Mouse (Mus musculus): Measurements from ENCODE around the gene Paxbp1. TPM values are rescaled to one million over a fixed set of nuclear protein-coding genes. Genes with fewer than 3 reads are reported as not detected.

Paxbp1 gene
- polyA plus RNA-seq, 1 experiment: 72.0 TPM

DNA sequence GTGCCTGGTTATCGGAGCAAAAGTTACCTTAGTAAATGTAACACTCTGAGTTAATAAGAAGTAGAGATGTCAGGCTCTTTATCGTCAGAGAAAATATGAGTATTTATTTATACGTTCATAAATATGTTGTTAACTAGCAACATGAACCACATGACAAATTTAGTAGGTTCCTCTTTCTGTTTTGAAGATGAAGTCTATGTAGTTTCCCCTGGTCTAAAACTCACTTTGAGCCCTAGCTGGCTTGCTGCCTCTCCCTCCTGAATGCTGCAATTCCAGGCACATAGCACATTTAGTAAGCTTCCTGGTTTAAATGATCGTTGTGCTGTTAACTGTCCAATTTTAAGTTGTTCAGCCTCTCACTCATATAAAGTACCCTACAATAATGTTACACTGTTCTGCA, 13.6 kb downstream of the Paxbp1 start:
- H3K4me3 ChIP-seq (replicated peaks; ENCODE audit: control insufficient read depth, low read depth, low read length): no peak overlapping the region
- no peak overlapping the region for H3K27ac ChIP-seq (ENCODE audit: control insufficient read depth, insufficient read depth, low read depth, low read length, poor library complexity)
- H3K4me1 ChIP-seq (ENCODE audit: control insufficient read depth, insufficient read depth, low read length): no peaks in the 10 kb centered on the region
- 53% methylated on average over 4 of the region's 4 CpGs for WGBS
- TF ChIP-seq POLR2A (IDR thresholded peaks at IDR 0.05; ENCODE audit: borderline replicate concordance, control insufficient read depth, low read depth, low read length): no peak
- no peak for TF ChIP-seq CTCF (IDR thresholded peaks at IDR 0.05; ENCODE audit: control insufficient read depth, insufficient read depth, low read length)

- TF ChIP-seq CTCF (IDR thresholded peaks at IDR 0.05; ENCODE audit: control insufficient read depth, insufficient read depth, low read length) (no peak), POLR2A (IDR thresholded peaks at IDR 0.05; ENCODE audit: borderline replicate concordance, control insufficient read depth, low read depth, low read length) (no peak)
- H3K27ac ChIP-seq (ENCODE audit: control insufficient read depth, insufficient read depth, low read depth, low read length, poor library complexity): no peak overlapping the region
- WGBS: 98% methylated on average over 2 of the region's 2 CpGs
- no peak overlapping the region for H3K4me3 ChIP-seq (replicated peaks; ENCODE audit: control insufficient read depth, low read depth, low read length)
- no peaks in the 10 kb centered on the region for H3K4me1 ChIP-seq (ENCODE audit: control insufficient read depth, insufficient read depth, low read length)
Observed at GRCm38 (mm10) chr16:91029901-91030300, 14.4 kb downstream of the Paxbp1 start.

DNA sequence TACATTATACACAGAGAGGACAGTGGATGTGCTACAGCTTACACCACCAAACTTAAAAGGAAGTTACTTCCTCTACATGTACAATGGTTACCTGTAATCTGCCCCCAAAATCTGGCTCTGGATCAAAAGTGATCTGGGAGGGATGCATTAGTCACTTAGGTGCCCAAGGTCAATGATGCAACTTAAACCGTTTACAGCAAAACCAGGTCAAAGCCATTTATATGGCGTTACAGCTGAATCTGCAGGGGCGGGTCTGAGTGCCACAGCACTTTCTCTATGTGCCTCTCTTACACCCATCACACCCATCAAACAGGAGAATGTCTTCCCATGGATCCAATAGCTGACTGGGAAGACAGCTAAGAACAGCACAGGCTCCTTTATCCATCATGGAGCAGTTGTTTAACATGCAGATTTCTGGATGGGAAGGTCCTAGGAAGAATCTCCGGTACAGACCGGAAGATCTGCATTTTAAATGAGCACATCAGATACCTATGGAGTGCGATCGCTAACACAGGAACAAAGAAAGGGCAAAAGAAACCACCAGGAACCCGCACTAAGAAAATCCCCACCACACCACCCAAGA, 15.1 kb downstream of the Paxbp1 start:
- Histone ChIP-seq H3K4me3 (replicated peaks; ENCODE audit: control insufficient read depth, low read depth, low read length) (no peak overlapping the region), H3K27ac (ENCODE audit: control insufficient read depth, insufficient read depth, low read depth, low read length, poor library complexity) (no peak overlapping the region), H3K4me1 (ENCODE audit: control insufficient read depth, insufficient read depth, low read length) (no peaks in the 10 kb centered on the region)
- no peak for TF ChIP-seq CTCF (IDR thresholded peaks at IDR 0.05; ENCODE audit: control insufficient read depth, insufficient read depth, low read length)
- TF ChIP-seq POLR2A (IDR thresholded peaks at IDR 0.05; ENCODE audit: borderline replicate concordance, control insufficient read depth, low read depth, low read length): no peak
- 93% methylated on average over 8 of the region's 8 CpGs for WGBS

GRCm38 (mm10) chr16:91026290-91026689, 18.1 kb downstream of the Paxbp1 start:
- TF ChIP-seq CTCF (IDR thresholded peaks at IDR 0.05; ENCODE audit: control insufficient read depth, insufficient read depth, low read length) (no peak), POLR2A (IDR thresholded peaks at IDR 0.05; ENCODE audit: borderline replicate concordance, control insufficient read depth, low read depth, low read length) (no peak)
- H3K4me3 ChIP-seq (replicated peaks; ENCODE audit: control insufficient read depth, low read depth, low read length): no peak overlapping the region
- no peak overlapping the region for H3K27ac ChIP-seq (ENCODE audit: control insufficient read depth, insufficient read depth, low read depth, low read length, poor library complexity)
- 90% methylated on average over 4 of the region's 4 CpGs for WGBS
- H3K4me1 ChIP-seq (ENCODE audit: control insufficient read depth, insufficient read depth, low read length): no peaks in the 10 kb centered on the region

DNA sequence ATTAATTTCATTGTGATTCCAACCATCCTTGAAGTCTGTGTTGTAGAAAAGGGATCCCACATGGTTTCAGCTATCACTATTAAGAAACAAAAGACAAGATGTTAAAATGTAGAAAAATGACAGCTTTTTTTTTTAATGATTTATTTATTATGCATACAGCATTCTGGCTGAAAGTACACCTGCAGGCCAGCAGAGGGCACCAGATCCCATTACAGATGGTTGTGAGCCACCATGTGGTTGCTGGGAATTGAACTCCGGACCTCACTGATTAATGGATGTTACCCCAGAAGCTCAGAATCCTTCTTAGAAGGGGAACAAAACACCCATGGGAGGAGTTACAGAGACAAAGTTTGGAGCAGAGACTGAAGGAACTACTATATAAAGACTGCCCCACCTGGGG, 21.0 kb downstream of the Paxbp1 start:
- 90% methylated on average over 1 of the region's 1 CpGs for WGBS
- TF ChIP-seq CTCF (IDR thresholded peaks at IDR 0.05; ENCODE audit: control insufficient read depth, insufficient read depth, low read length) (peak; percentile 49), POLR2A (IDR thresholded peaks at IDR 0.05; ENCODE audit: borderline replicate concordance, control insufficient read depth, low read depth, low read length) (no peak)
- Histone ChIP-seq H3K4me3 (replicated peaks; ENCODE audit: control insufficient read depth, low read depth, low read length) (no peak overlapping the region), H3K4me1 (ENCODE audit: control insufficient read depth, insufficient read depth, low read length) (no peaks in the 10 kb centered on the region), H3K27ac (ENCODE audit: control insufficient read depth, insufficient read depth, low read depth, low read length, poor library complexity) (no peak overlapping the region)

GRCm38 (mm10) chr16:91020842-91021483, 23.4 kb downstream of the Paxbp1 start:
- WGBS: 78% methylated on average over 10 of the region's 10 CpGs
- peak overlapping the region; percentile 64 for H3K27ac ChIP-seq (ENCODE audit: control insufficient read depth, insufficient read depth, low read depth, low read length, poor library complexity)
- TF ChIP-seq CTCF (IDR thresholded peaks at IDR 0.05; ENCODE audit: control insufficient read depth, insufficient read depth, low read length): no peak
- TF ChIP-seq POLR2A (IDR thresholded peaks at IDR 0.05; ENCODE audit: borderline replicate concordance, control insufficient read depth, low read depth, low read length): no peak
- no peaks in the 10 kb centered on the region for H3K4me1 ChIP-seq (ENCODE audit: control insufficient read depth, insufficient read depth, low read length)
- no peak overlapping the region for H3K4me3 ChIP-seq (replicated peaks; ENCODE audit: control insufficient read depth, low read depth, low read length)

- Histone ChIP-seq H3K4me3 (replicated peaks; ENCODE audit: control insufficient read depth, low read depth, low read length) (no peak overlapping the region), H3K27ac (ENCODE audit: control insufficient read depth, insufficient read depth, low read depth, low read length, poor library complexity) (no peak overlapping the region), H3K4me1 (ENCODE audit: control insufficient read depth, insufficient read depth, low read length) (no peaks in the 10 kb centered on the region)
- WGBS: 93% methylated on average over 4 of the region's 4 CpGs
- TF ChIP-seq CTCF (IDR thresholded peaks at IDR 0.05; ENCODE audit: control insufficient read depth, insufficient read depth, low read length): no peak
- TF ChIP-seq POLR2A (IDR thresholded peaks at IDR 0.05; ENCODE audit: borderline replicate concordance, control insufficient read depth, low read depth, low read length): no peak
Observed at GRCm38 (mm10) chr16:91019476-91019875, 24.9 kb downstream of the Paxbp1 start.

DNA sequence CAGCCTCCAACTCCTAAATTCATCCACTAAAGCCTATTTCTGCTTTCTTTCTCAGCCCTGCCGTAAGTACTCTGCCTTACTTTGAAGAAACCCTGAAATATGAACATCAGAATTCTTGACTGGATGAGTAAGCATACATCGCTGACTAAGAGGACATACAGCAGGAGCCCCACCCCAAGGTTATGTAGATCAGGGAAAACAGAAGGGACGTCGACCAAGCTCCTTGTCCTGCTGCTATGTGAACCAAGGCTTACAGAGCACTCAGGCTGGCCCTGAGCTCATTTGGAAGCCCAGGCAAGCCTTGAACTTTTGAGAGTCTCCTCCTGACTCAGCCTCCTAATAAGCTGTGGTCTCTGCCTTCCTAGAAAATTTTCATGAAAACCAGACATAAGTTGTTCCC, 28.6 kb downstream of the Paxbp1 start:
- H3K27ac ChIP-seq (ENCODE audit: control insufficient read depth, insufficient read depth, low read depth, low read length, poor library complexity): no peak overlapping the region
- 89% methylated on average over 4 of the region's 4 CpGs for WGBS
- 0 out of 2 replicates have a peak, but pooled peaks cover 1% of the 10 kb centered on the region for H3K4me1 ChIP-seq (ENCODE audit: control insufficient read depth, insufficient read depth, low read length)
- no peak for TF ChIP-seq CTCF (IDR thresholded peaks at IDR 0.05; ENCODE audit: control insufficient read depth, insufficient read depth, low read length)
- TF ChIP-seq POLR2A (IDR thresholded peaks at IDR 0.05; ENCODE audit: borderline replicate concordance, control insufficient read depth, low read depth, low read length): no peak
- H3K4me3 ChIP-seq (replicated peaks; ENCODE audit: control insufficient read depth, low read depth, low read length): no peak overlapping the region
